Mouse (Mus musculus) heart, postnatal 0 days (tissue): ENCODE data around the gene Ppp1r21.

ENCODE experiments used
- CTCF ChIP-seq: IDR thresholded peaks from 2 replicates; pipeline ENCODE4 v1.5.1; 2016; ENCODE audit warnings: antibody characterized with exemption, control low read depth, low read depth
- EP300 ChIP-seq: IDR thresholded peaks from 2 replicates; pipeline ENCODE4 v1.6.1; 2016; ENCODE audit warnings: antibody characterized with exemption, low read depth

DNA sequence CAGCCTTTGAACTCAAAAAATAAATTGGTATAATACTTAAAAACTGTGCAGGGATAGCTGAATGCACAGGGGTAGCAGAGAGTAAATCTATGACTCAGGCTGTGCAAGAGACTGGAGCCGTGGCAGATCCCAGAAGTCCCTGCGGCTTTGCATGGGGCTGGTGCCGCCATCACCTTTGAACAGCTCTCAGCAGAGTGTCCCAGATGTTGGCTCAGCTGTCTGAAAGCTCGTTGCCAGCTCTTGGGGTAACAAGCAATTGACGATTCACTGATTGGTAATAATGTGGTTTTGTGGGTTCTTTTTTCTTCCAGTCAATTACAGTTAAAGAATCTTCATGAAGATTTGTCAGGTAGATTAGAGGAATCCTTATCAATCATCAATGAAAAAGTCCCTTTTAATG, 20.4 kb downstream of the Ppp1r21 start:
- TF ChIP-seq CTCF (no peak), EP300 (no peak)
